Mouse (Mus musculus): ENCODE data around the gene Phkb.

DNA sequence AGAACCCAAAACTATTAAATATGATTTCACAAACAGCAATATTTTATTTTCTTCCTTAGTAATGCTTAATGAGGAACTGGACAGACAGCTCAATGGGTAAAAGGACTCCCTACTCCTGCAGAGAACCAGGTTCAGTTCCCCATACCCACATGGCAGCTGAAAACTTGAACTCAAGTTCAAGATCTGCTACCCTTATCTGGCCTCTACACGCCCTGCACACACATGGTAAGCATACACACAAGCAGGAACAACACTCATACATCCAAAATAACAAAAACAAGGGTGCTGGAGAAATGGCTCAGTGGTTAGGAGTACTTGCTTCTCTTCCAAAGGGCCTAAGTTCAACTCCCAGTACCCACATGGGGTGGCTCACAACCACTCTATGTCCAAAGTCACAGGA is 39.4 kb upstream of the Phkb start:
- TF ChIP-seq CTCF (IDR thresholded peaks at IDR 0.05; ENCODE audit: control insufficient read depth, insufficient read depth, low read length) (no peak), POLR2A (IDR thresholded peaks at IDR 0.05; ENCODE audit: borderline replicate concordance, control insufficient read depth, low read depth, low read length) (no peak)

All from bone marrow, adult 2 months (tissue).